Mouse (Mus musculus) splenic B cell, adult 2 months (primary cell): ENCODE data around the gene Gosr2.

Experiments
- DNase-seq: peaks from one replicate; pipeline ENCODE4 v3.0.0-alpha.2; 2011; ENCODE audit warnings: low read depth, low spot score
- H3K27me3 ChIP-seq: 2 replicates; pipeline ENCODE4 v1.6.1; 2012; ENCODE audit warnings: mild to moderate bottlenecking, low read length, moderate library complexity, mixed read lengths; ENCODE audit not compliant: control insufficient read depth, poor library complexity, insufficient read depth, severe bottlenecking
- H3K36me3 ChIP-seq: 2 replicates; pipeline ENCODE4 v1.6.1; 2012; ENCODE audit warnings: mild to moderate bottlenecking, low read length, moderate library complexity, mixed read lengths; ENCODE audit not compliant: control insufficient read depth, poor library complexity, insufficient read depth, severe bottlenecking

Gene Gosr2

DNA sequence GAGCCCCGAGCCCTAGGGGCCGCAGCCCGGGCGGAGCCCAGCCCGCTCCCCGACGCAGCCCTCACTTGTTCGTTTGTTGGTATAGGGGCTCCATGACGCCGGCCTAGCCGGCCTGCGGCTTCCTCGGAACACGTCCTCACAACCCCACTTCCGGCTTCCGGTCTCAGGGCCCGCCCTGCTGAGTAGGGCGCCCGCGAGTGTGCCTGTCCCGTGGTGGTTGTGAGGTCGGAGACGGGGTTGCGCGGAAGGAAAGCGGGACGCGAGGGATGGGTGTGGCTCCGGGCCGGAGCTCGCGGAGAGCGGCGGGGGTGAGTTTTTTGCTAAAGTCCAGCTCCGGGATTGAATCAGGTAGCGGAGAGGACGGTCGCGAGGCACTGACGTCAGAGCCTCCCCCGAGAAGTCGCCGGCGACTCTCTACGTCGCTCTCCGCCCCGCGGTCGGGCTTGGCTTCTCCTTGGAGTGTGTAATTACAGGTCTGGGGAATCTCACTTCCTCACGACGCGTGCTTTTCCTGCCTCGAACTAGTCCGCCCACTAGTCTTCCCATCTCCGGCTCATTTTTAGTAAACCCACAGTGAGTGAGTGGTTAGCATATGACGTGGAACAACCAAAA, at the start of gene Gosr2:
Gene Gosr2, minus strand, starts transcription at position 334 of the 612 bp plus-strand sequence.
- Histone ChIP-seq H3K27me3 (no peaks in the 10 kb centered on the region), H3K36me3 (peaks cover 2% of the 10 kb centered on the region; the same call in 1 of the 2 replicates)
- peak; percentile 92 for DNase-seq

DNA sequence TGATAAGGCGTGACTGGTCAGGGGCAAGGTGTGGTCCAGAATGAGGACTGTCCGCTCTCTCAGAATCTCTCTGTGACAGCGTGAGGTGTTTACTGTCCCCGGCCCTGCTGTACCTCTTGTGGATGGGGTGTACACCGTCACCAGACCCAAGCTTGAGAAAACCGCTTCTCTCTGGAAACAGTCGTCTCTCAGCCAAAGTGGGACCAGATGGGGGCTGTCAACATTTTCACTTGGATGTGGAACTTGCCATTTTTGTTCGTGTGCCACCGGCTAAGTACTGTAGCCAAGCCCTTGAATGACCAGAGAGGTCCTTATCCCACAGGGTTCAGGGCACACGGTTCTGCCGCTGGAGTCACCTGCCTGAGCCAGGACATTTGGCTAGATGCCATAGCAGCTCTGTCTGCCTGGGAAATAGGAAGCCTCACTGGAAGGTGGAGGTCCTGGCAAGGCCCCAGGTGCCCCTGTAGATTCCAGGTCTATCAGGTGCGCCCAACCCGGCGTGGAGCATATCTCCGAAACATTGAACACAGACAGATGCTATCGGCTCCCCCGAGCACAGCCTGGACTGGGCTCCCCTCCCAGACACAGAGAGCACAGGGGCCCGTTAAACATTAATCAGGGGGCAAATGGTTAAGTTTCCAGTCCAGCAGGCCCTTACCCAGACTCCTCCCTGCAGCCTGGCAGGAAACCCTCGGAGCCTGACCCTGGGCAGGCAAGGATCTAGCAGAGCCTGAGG, 37.5 kb upstream of the Gosr2 start:
- Histone ChIP-seq H3K36me3 (no peaks in the 10 kb centered on the region), H3K27me3 (no peaks in the 10 kb centered on the region)
- no peak for DNase-seq

DNA sequence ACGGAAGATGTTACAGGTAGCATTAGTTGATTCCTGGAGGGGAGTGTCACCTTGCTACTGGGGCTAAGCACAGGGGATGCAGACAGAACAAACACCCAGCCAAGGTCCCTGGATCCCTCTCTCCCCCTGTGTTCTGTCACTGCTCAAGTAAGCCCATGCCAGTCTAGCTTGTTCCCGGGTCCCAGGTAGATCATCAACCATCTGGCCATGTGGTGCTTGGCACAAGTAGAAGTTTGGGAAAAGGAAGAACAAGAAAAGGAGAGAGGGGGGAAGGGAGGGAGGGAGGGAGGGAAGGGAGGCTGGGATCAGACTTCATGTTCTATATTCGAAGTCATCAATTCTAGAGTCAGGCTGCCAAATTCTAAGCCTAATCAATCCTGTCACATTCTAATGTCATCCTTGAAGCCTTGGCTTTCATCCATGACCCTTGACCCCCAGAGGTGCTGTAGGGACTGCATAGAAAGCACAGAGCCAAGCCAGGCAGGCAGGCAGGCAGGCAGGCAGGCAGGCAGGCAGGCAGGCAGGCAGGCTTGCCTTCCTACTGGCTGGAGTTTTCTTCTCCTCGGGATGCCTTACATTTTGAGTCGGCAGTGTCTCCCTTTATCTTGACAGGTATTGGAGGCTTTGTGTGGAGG, 36.8 kb upstream of the Gosr2 start:
- no peaks in the 10 kb centered on the region for H3K36me3 ChIP-seq
- H3K27me3 ChIP-seq, result no peaks in the 10 kb centered on the region
- DNase-seq, result no peak

DNA sequence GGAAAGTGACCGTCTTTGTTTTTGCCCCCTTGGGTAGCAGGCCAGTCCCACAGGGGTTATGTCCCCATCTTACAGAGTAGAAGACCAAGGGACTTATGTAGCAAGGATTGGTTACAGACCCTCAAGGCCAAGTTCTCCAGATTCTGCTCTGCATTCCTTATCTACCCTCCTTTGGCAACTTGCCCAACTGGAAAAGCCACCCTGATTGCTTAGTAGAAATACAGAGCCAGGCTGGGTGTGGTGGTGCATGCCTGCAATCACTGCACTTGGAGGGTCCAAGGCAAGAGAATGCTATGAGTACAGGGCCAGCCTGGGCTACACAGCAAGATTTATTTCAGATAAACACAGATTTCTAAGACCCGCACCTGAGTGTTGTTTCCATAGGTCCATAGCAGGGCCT, 36.3 kb upstream of the Gosr2 start:
- Histone ChIP-seq H3K27me3 (no peaks in the 10 kb centered on the region), H3K36me3 (no peaks in the 10 kb centered on the region)
- DNase-seq, result no peak

DNA sequence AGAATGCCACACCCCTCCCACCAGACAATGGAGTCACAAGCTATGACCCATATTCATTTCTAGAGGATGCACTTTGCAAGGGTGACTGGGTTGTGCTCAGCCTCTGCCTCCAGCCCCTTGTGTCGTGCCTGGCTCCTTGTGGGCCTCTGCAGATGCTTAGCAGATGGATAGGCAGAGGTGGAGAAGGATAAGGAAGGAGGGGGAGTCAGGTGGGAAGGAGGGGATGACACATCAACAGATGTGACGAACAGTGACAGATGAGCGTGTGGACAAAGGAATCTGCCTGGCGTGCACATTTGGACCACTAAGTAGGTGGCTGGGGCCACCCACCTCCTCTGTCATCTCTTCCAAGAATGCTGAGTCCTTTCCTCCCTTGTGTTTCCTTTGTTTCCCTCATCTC, 35.4 kb upstream of the Gosr2 start:
- H3K36me3 ChIP-seq, result no peaks in the 10 kb centered on the region
- DNase-seq, result no peak
- no peaks in the 10 kb centered on the region for H3K27me3 ChIP-seq

DNA sequence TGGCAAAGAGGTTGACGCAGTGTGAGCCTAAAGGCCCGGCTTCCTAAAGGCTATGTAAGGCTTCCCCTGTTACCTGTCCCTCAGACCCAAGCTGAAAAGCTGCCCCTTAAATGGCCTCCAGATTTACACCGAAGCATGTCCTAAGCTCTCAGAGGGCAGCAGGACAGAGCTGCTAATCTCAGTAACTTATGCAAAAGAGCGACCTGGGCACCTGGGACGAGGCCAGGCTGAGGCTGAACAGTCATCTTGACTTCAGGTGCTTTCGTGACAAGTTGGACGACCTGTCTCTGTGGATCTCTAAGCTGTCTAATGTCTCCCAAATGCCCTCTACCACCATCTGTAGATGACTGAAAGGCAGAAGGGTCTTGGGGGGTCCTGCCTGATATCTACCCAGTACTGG, 34.6 kb upstream of the Gosr2 start:
- H3K36me3 ChIP-seq, result no peaks in the 10 kb centered on the region
- DNase-seq, result no peak
- H3K27me3 ChIP-seq, result no peaks in the 10 kb centered on the region

DNA sequence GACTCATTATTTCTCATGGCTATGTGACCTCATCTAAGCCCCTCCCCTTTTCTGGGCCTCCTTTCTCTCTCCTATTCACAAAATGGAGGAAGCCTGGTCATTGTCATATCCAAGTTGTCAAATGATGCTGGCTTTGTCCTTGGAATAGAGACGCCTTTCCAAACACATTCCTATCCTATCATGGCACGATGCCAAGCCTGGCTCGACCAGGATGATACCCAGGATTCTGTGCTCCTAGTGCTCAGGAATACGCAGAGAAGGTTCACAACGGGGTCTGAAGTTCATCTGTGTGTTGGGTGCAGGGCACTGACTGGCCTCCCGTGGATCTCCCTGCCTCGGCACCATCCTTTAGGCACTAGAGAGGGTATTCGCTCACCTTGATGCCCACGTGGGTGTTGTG, 33.9 kb upstream of the Gosr2 start:
- Histone ChIP-seq H3K36me3 (no peaks in the 10 kb centered on the region), H3K27me3 (no peaks in the 10 kb centered on the region)
- DNase-seq, result no peak

DNA sequence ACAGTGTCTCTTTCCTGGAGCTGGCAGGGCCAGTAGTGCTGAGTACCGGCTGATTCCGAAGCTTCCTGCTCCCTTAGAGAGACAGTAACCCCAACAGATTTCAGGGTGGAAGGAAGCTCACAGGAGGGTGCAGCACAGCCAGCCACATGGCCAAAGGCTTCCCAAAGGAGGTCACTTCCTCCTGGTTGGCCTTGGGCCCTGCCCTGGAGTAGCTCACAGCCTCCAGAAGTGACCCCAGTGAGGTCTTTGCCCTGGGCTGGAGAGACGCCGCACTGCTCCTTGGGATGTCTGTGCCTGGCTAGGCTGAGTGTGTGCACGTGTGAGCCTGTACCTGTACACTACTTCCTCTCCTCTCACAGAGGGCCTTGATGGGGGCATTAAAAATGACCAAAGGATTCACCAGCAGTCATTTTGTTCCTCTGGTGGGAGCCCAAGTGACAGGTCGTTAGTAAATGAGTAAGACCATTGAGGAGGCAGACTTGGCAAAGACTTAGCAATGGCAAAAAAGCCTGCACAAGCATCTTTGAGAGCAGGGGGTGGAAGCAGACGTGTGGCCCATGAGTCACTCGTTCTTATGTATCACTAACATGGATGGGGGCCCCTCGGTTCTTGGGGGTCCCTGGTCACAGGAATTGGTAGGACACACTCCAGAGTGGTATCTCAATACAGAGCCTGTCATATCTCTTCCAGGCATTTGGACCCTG, 31.7 kb upstream of the Gosr2 start:
- Histone ChIP-seq H3K27me3 (no peaks in the 10 kb centered on the region), H3K36me3 (no peaks in the 10 kb centered on the region)
- DNase-seq, result no peak

DNA sequence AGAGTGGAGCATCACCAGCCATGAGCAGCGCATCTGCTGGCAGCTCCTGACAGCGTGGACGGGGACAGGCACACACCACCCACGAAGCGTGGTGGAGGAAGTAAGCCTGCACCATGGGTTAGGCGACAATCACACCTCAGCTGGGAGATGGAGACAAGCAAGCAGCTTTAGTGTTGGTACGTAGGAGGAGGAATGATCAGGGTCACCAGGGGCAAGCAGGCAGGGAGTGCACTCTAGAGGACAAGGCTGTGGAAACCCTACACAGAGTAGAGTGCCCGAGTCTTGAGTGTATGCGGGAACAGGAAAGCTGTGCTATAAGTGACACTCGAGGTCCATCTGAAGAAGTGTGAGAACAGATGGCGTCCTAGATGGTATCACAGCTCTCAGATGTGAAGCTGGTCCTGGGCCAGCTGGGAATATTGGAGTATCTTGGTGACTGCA, 26.7 kb upstream of the Gosr2 start:
- Histone ChIP-seq H3K27me3 (no peaks in the 10 kb centered on the region), H3K36me3 (no peaks in the 10 kb centered on the region)
- no peak for DNase-seq

DNA sequence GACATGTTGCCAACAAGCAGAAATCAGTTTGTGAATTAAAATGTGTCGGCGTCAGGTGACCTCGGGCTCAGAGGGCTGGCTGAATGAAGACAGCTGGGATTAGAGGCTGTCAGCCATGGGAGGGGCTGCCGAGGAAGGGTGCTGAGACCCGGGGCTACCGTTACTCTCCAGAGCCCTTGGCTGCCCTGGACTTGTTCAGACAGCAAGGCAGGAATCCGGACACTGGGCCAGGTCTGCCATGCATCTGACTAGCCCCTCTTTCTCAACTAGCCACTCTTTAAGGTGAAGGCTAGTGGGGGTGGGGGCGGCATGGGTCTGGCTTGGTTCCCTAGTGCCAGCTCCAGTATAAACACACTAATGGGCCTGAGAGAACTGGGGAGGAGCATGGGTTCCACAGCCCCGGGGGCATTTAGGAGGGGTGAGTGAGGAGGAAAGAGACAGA, 24.4 kb upstream of the Gosr2 start:
- no peak for DNase-seq
- no peaks in the 10 kb centered on the region for H3K27me3 ChIP-seq
- no peaks in the 10 kb centered on the region for H3K36me3 ChIP-seq

DNA sequence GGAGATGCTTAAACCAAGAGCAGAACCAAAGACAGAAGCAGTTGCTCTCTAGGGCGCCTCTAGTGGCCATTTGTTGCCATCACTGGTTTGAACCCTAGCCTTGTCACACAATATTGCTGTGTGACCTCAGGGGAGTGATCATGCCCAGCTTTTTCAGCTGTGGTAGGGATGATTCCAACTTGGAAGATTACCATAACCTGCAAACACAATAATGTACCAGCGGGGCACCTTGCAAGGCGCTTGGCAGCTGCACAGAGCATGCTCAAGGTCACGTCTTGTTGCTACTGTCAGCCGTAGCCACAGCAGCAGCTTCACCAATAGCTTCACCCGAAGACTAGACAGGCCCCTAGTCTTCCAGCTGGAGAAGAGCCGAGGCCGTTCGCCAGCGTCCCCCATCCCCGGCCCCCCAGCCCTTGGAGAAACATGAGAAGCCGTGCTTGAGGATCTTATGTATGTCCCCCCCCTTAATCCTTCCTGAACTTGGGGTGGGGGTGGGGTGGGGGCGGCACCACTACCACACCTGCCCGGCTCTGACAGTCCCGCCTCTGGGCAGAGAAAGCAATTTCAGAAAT, 23.9 kb upstream of the Gosr2 start:
- H3K36me3 ChIP-seq, result no peaks in the 10 kb centered on the region
- peak; percentile 48 for DNase-seq
- H3K27me3 ChIP-seq, result no peaks in the 10 kb centered on the region

DNA sequence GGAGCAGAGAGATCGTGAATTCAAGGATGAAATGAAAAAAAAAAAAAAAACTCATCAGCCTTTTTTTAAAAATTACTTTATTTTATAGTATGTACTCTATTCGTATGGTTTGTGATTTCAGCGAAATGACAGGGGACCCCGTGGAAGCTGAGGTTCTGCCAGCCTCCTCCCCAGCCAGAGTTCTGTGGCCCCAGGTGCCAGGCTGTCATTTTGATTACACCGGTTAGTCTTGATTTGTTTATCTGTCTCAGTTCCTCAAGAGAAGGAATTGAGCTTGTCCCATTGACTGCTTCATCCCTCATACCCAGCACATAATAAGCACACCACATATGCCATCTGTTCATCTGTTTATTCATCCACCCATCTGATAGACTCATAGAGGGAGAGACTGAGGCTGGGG, 21.7 kb upstream of the Gosr2 start:
- Histone ChIP-seq H3K36me3 (no peaks in the 10 kb centered on the region), H3K27me3 (no peaks in the 10 kb centered on the region)
- DNase-seq, result no peak

DNA sequence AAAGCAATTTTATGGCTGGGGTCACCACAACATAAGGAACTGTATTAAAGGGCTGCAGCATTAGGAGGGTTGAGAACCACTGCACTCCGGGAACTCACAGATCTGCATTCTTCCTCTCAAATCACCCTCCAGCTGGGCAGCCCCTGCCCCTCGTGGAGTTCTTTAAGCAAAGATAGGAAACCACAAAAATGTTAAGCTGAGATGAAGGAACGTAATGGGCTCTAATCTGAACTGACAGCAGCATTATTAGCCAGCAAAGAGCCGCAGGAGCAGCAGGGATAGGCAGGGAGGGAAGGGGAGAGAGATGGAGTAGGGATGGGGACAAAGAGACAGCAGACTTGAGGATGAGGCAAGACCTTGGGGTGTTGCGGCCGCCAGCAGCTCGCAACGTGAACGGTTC, 19.3 kb upstream of the Gosr2 start:
- no peak for DNase-seq
- H3K36me3 ChIP-seq, result no peaks in the 10 kb centered on the region
- H3K27me3 ChIP-seq, result no peaks in the 10 kb centered on the region

DNA sequence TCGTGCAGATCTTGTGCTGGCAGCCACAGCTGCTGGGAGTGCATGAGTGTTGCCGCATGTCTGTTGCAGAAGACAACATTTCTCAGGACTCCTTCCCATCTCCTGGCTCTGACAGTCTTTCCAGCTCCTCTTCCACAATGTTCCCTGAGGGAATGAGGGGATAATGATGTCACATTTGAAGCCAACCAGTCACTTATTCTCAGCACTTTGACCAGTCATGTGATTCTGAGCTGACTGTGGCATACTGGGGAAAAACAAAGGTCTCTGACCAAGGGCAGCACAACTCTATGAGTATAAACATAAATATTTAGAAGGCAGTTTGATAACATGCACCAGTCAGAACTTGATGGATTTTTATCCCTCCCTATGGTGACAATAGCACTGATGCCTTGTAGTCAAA, 16.4 kb upstream of the Gosr2 start:
- H3K27me3 ChIP-seq, result no peaks in the 10 kb centered on the region
- no peak for DNase-seq
- no peaks in the 10 kb centered on the region for H3K36me3 ChIP-seq
